Mouse (Mus musculus) embryo, embryonic 10 days (tissue): ENCODE data around the gene Lin7b.
A peak's percentile ranks its signal among the peaks of the same experiment; 100 is the strongest.
"Not testable (repeated sequence)": the region's sequence is repeated elsewhere in the genome, so short reads cannot be mapped to it uniquely, and the experiment has no call there.

Experiments used
- DNase-seq: peaks from one replicate; pipeline ENCODE4 v3.0.0-alpha.2; 2015; ENCODE audit warnings: low spot score

Gene Lin7b

GRCm38 (mm10) chr7:45395578-45396336 is 25.4 kb upstream of the Lin7b start, which contains the start of gene Snrnp70:
Gene Snrnp70, minus strand, starts transcription at chr7:45395742.
- peak; percentile 100 for DNase-seq

GRCm38 (mm10) chr7:45395129-45395541 is 24.8 kb upstream of the Lin7b start:
- DNase-seq = peak; percentile 78

GRCm38 (mm10) chr7:45386077-45386476 is 15.7 kb upstream of the Lin7b start:
- DNase-seq = no peak

GRCm38 (mm10) chr7:45376057-45376456 is 5.7 kb upstream of the Lin7b start:
- no peak for DNase-seq

- DNase-seq = no peak
These were observed 4.2 kb upstream of the Lin7b start for GRCm38 (mm10) chr7:45374620-45375019.

- no peak for DNase-seq
These were observed 2.0 kb upstream of the Lin7b start for GRCm38 (mm10) chr7:45372371-45372770.

GRCm38 (mm10) chr7:45369836-45370474 is 428 bp downstream of the Lin7b start:
- no peak for DNase-seq

GRCm38 (mm10) chr7:45369022-45369745 is 1.2 kb downstream of the Lin7b start:
- DNase-seq = no peak

- DNase-seq = no peak
These were observed 2.2 kb downstream of the Lin7b start for GRCm38 (mm10) chr7:45368178-45368577.

- DNase-seq = peak; percentile 97
These were observed 3.1 kb downstream of the Lin7b start for GRCm38 (mm10) chr7:45367020-45367880.

- no peak for DNase-seq
These were observed 3.7 kb downstream of the Lin7b start, which contains the start of gene Ppfia3 for GRCm38 (mm10) chr7:45366652-45367019. Gene Ppfia3, minus strand, starts transcription at chr7:45367019.

GRCm38 (mm10) chr7:45365742-45366651 is 4.4 kb downstream of the Lin7b start:
- peak; percentile 60 for DNase-seq

GRCm38 (mm10) chr7:45363983-45364382 is 6.4 kb downstream of the Lin7b start:
- DNase-seq = no peak

- peak; percentile 85 for DNase-seq
These were observed 7.6 kb downstream of the Lin7b start for GRCm38 (mm10) chr7:45362801-45363200.

- DNase-seq = peak; percentile 93
These were observed 9.1 kb downstream of the Lin7b start for GRCm38 (mm10) chr7:45361243-45361804.

GRCm38 (mm10) chr7:45360404-45361125 is 9.8 kb downstream of the Lin7b start:
- no peak for DNase-seq

- DNase-seq = not testable (repeated sequence)
These were observed 11.3 kb downstream of the Lin7b start for GRCm38 (mm10) chr7:45359081-45359480.

- no peak for DNase-seq
These were observed 14.3 kb downstream of the Lin7b start for GRCm38 (mm10) chr7:45356087-45356486.

- no peak for DNase-seq
These were observed 14.9 kb downstream of the Lin7b start for GRCm38 (mm10) chr7:45355318-45356020.
